Mouse (Mus musculus) forebrain, embryonic 16.5 days (tissue): ENCODE results near the gene Stum. TPM values are rescaled to one million over a fixed set of nuclear protein-coding genes. Genes with fewer than 3 reads are reported as not detected.

ENCODE experiments used
- ATAC-seq: fragments of 200-750 bp; cut with Nextera tagmentation; 2 replicates; pipeline ENCODE4 v1.8.0; 2017; ENCODE audit warnings: mild to moderate bottlenecking, moderate library complexity
- H3K27ac ChIP-seq: fragments of 300-500 bp; sonication (generic); 2 replicates; pipeline ENCODE4 v1.5.1; 2014; ENCODE audit warnings: low read length, control low read depth
- H3K27me3 ChIP-seq: fragments of 300-500 bp; sonication (generic); replicated peaks from 2 replicates; pipeline ENCODE4 v1.6.1; 2014; ENCODE audit warnings: low read length; ENCODE audit not compliant: control insufficient read depth, insufficient read depth
- H3K36me3 ChIP-seq: fragments of 300-500 bp; sonication (generic); 2 replicates; pipeline ENCODE4 v1.6.1; 2014; ENCODE audit not compliant: control insufficient read depth, insufficient read depth
- H3K4me1 ChIP-seq: fragments of 300-500 bp; sonication (generic); replicated peaks from 2 replicates; pipeline ENCODE4 v1.6.1; 2014; ENCODE audit warnings: low read length; ENCODE audit not compliant: control insufficient read depth, insufficient read depth
- H3K4me2 ChIP-seq: fragments of 300-500 bp; sonication (generic); 2 replicates; pipeline ENCODE4 v1.6.1; 2014; ENCODE audit warnings: mild to moderate bottlenecking, low read length, control low read depth
- H3K4me3 ChIP-seq: fragments of 300-500 bp; sonication (generic); replicated peaks from 2 replicates; pipeline ENCODE4 v1.5.1; 2014; ENCODE audit warnings: mild to moderate bottlenecking, low read length, control low read depth
- H3K9ac ChIP-seq: fragments of 300-500 bp; sonication (generic); replicated peaks from 2 replicates; pipeline ENCODE4 v1.6.1; 2014; ENCODE audit warnings: low read depth, low read length, control low read depth
- H3K9me3 ChIP-seq: fragments of 300-500 bp; sonication (generic); 2 replicates; pipeline ENCODE4 v1.6.1; 2016; ENCODE audit warnings: low read length; ENCODE audit not compliant: control insufficient read depth
- WGBS: fragments of 180-500 bp; shearing (Covaris S2); extraction: QIAGEN DNeasy Blood & Tissue Kit; methylation state at CpG from one replicate; pipeline ENCODE4 v1.1.7; 2014; 5-methylcytosine and 5-hydroxymethylcytosine counted together
- polyA plus RNA-seq: library from polyadenylated mRNA; unstranded; fragments of >200 nt; fragmentation: Nextera tagmentation; extraction: Ambion mirVana; gene quantifications from 2 replicates; pipeline ENCODE4 v1.2.1, GENCODE M21; 2015

Stum gene
- polyA plus RNA-seq, 1 experiment from 2014 or later: 4.3 TPM

DNA sequence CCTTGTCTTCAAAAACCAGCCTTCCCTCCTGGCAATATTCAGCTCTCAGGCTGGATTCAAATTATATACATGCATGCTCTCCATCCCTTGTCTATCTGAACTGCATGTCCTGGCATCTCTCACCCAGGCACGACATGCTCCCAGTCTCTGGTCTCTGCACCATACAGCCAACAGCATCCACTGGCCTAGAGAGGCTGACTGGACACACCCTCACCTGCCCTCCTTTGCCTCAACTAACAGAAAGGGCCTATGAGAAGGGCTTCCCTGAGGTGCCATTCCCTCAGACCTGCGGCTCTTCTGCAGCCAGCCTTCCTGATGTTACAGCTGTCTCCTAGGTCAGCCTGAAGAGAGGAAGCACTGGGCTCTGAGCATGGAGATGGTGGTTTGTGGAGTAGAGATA lies 64.2 kb downstream of the Stum start:
- Histone ChIP-seq H3K9me3 (no peaks in the 10 kb centered on the region), H3K27me3 (no peaks in the 10 kb centered on the region), H3K4me1 (peaks cover 6% of the 10 kb centered on the region), H3K9ac (no peak overlapping the region), H3K4me2 (no peak overlapping the region), H3K4me3 (no peak overlapping the region), H3K27ac (no peak overlapping the region), H3K36me3 (no peaks in the 10 kb centered on the region)
- 87% methylated on average over 2 of the region's 2 CpGs for WGBS
- ATAC-seq: no peak

GRCm38 (mm10) chr1:180417118-180417517 lies 66.2 kb downstream of the Stum start:
- H3K4me3 ChIP-seq: no peak overlapping the region
- H3K9me3 ChIP-seq: no peaks in the 10 kb centered on the region
- no peak overlapping the region for H3K4me2 ChIP-seq
- WGBS: 49% methylated on average over 2 of the region's 2 CpGs
- ATAC-seq: no peak
- peaks cover 5% of the 10 kb centered on the region for H3K4me1 ChIP-seq
- no peak overlapping the region for H3K9ac ChIP-seq
- H3K36me3 ChIP-seq: no peaks in the 10 kb centered on the region
- no peak overlapping the region for H3K27ac ChIP-seq
- H3K27me3 ChIP-seq: no peaks in the 10 kb centered on the region

DNA sequence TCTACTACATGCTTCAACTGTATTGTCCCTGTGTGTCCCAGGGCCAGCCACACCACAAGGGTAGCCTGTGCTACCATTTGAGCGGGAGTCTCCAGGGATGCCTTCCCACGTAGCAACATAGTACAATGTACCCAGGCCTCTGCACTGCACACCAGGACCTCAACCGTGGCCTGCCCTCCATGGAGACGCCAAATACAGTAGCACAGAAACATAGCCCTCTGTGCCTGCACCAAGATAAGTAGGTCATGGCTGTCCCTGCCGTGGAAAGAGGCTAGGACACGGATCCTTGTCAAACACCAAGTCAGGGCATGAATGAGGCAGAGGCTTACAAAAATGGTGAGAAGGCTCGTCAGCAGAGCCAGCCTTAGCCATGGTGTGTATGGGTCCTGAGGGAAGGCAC lies 67.5 kb downstream of the Stum start:
- Histone ChIP-seq H3K9ac (no peak overlapping the region), H3K36me3 (no peaks in the 10 kb centered on the region), H3K4me3 (no peak overlapping the region), H3K4me2 (no peak overlapping the region), H3K27ac (no peak overlapping the region), H3K9me3 (no peaks in the 10 kb centered on the region), H3K4me1 (no peaks in the 10 kb centered on the region; the same call in 1 of the 2 replicates), H3K27me3 (no peaks in the 10 kb centered on the region)
- WGBS: 85% methylated on average over 7 of the region's 7 CpGs
- ATAC-seq: no peak

DNA sequence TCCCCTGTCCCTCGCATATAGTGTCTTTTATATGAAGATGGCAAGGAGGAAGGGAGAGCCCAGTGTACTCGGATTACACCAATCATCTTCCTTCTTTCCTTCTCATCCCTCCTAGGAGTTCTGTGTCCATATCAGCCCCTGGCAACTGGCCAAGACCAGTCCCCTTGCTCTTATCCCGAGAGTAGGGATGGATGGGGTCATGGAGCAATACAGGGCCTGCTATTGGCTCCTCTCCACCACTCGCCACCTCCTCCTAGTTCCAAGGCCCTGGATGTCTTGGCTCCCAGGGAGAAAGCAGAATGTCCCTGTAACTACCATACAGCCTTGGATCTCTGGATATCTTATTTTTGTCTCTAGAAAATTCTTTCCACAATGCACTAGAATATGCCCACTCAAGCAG lies 68.2 kb downstream of the Stum start:
- Histone ChIP-seq H3K27me3 (no peaks in the 10 kb centered on the region), H3K27ac (no peak overlapping the region), H3K9me3 (no peaks in the 10 kb centered on the region), H3K4me1 (no peaks in the 10 kb centered on the region), H3K4me2 (no peak overlapping the region), H3K9ac (no peak overlapping the region), H3K36me3 (no peaks in the 10 kb centered on the region), H3K4me3 (no peak overlapping the region)
- no peak for ATAC-seq
- 52% methylated on average over 4 of the region's 4 CpGs for WGBS

- no peak for ATAC-seq
- WGBS: 85% methylated on average over 7 of the region's 7 CpGs
- Histone ChIP-seq H3K9ac (no peak overlapping the region), H3K27me3 (no peaks in the 10 kb centered on the region), H3K4me1 (peaks cover 3% of the 10 kb centered on the region), H3K27ac (no peak overlapping the region), H3K4me3 (no peak overlapping the region), H3K36me3 (no peaks in the 10 kb centered on the region), H3K4me2 (no peak overlapping the region), H3K9me3 (no peaks in the 10 kb centered on the region)
Measured at GRCm38 (mm10) chr1:180410306-180410705, 73.0 kb downstream of the Stum start.

- Histone ChIP-seq H3K4me2 (no peak overlapping the region), H3K4me1 (peaks cover 3% of the 10 kb centered on the region), H3K9ac (no peak overlapping the region), H3K9me3 (no peaks in the 10 kb centered on the region), H3K27me3 (no peaks in the 10 kb centered on the region), H3K4me3 (no peak overlapping the region), H3K27ac (no peak overlapping the region), H3K36me3 (no peaks in the 10 kb centered on the region)
- ATAC-seq: no peak
- 74% methylated on average over 5 of the region's 5 CpGs for WGBS
Measured at GRCm38 (mm10) chr1:180409771-180410170, 73.5 kb downstream of the Stum start.

- no peak overlapping the region for H3K4me2 ChIP-seq
- H3K9ac ChIP-seq: no peak overlapping the region
- ATAC-seq: no peak
- no peaks in the 10 kb centered on the region for H3K27me3 ChIP-seq
- no peak overlapping the region for H3K27ac ChIP-seq
- H3K9me3 ChIP-seq: no peaks in the 10 kb centered on the region
- H3K4me1 ChIP-seq: peaks cover 3% of the 10 kb centered on the region
- no peak overlapping the region for H3K4me3 ChIP-seq
- H3K36me3 ChIP-seq: no peaks in the 10 kb centered on the region
- 72% methylated on average over 9 of the region's 9 CpGs for WGBS
Measured at GRCm38 (mm10) chr1:180408832-180409231, 74.5 kb downstream of the Stum start.

- H3K4me2 ChIP-seq: no peak overlapping the region
- no peak overlapping the region for H3K27ac ChIP-seq
- ATAC-seq: no peak
- H3K4me3 ChIP-seq: no peak overlapping the region
- H3K27me3 ChIP-seq: no peaks in the 10 kb centered on the region
- no peaks in the 10 kb centered on the region for H3K36me3 ChIP-seq
- H3K9me3 ChIP-seq: no peaks in the 10 kb centered on the region
- no peak overlapping the region for H3K9ac ChIP-seq
- peaks cover 3% of the 10 kb centered on the region for H3K4me1 ChIP-seq
- WGBS: 79% methylated on average over 18 of the region's 18 CpGs
Measured at GRCm38 (mm10) chr1:180407727-180408719, 75.3 kb downstream of the Stum start.

- Histone ChIP-seq H3K9me3 (no peaks in the 10 kb centered on the region), H3K27ac (no peak overlapping the region), H3K4me3 (0 out of 2 replicates have a peak overlapping the region, but pooled peaks have one; percentile 3), H3K9ac (peak overlapping the region; percentile 30; the same call in 1 of the 2 replicates), H3K4me1 (peaks cover 3% of the 10 kb centered on the region), H3K36me3 (no peaks in the 10 kb centered on the region), H3K27me3 (no peaks in the 10 kb centered on the region), H3K4me2 (peak overlapping the region; percentile 34)
- WGBS: 9% methylated on average over 16 of the region's 16 CpGs
- peak; percentile 81 for ATAC-seq
Measured at GRCm38 (mm10) chr1:180407171-180407671, 76.1 kb downstream of the Stum start.
